Mouse (Mus musculus) limb, embryonic 14.5 days (tissue): ENCODE data around the gene Gm20431. TPM values are rescaled to one million over a fixed set of nuclear protein-coding genes. Genes with fewer than 3 reads are reported as not detected.
"Not testable (repeated sequence)": the region's sequence is repeated elsewhere in the genome, so short reads cannot be mapped to it uniquely, and the experiment has no call there.

Source experiments
- ATAC-seq: fragments of 200-750 bp; cut with Nextera tagmentation; 2 replicates; pipeline ENCODE4 v1.8.0; 2017; ENCODE audit warnings: low read depth, moderate number of reproducible peaks, moderate TSS enrichment; ENCODE audit not compliant: low FRiP score
- DNase-seq: peaks from one replicate; pipeline ENCODE4 v3.0.0-alpha.2; 2015; ENCODE audit warnings: low spot score
- H3K27ac ChIP-seq: fragments of 300-500 bp; sonication (generic); replicated peaks from 2 replicates; pipeline ENCODE4 v1.5.1; 2014; ENCODE audit warnings: low read depth, mild to moderate bottlenecking, low read length, moderate library complexity, mixed read lengths
- H3K27me3 ChIP-seq: fragments of 300-500 bp; sonication (generic); 2 replicates; pipeline ENCODE4 v1.6.1; 2014; ENCODE audit warnings: low read length, mixed read lengths; ENCODE audit not compliant: control insufficient read depth, insufficient read depth
- H3K36me3 ChIP-seq: fragments of 300-500 bp; sonication (generic); 2 replicates; pipeline ENCODE4 v1.6.1; 2014; ENCODE audit warnings: mild to moderate bottlenecking, low read length, moderate library complexity, mixed read lengths; ENCODE audit not compliant: control insufficient read depth, insufficient read depth
- H3K4me1 ChIP-seq: fragments of 300-500 bp; sonication (generic); 2 replicates; pipeline ENCODE4 v1.6.1; 2014; ENCODE audit warnings: antibody characterized with exemption, low read length, mixed read lengths; ENCODE audit not compliant: control insufficient read depth, insufficient read depth
- H3K4me2 ChIP-seq: fragments of 300-500 bp; sonication (generic); replicated peaks from 2 replicates; pipeline ENCODE4 v1.6.1; 2014; ENCODE audit warnings: low read depth, mild to moderate bottlenecking, low read length, moderate library complexity; ENCODE audit not compliant: severe bottlenecking
- H3K4me3 ChIP-seq: fragments of 300-500 bp; sonication (generic); replicated peaks from 2 replicates; pipeline ENCODE4 v1.5.1; 2014; ENCODE audit warnings: low read length
- H3K9ac ChIP-seq: fragments of 300-500 bp; sonication (generic); 2 replicates; pipeline ENCODE4 v1.6.1; 2014; ENCODE audit warnings: mild to moderate bottlenecking, low read depth, low read length, moderate library complexity; ENCODE audit not compliant: severe bottlenecking
- H3K9me3 ChIP-seq: fragments of 300-500 bp; sonication (generic); 2 replicates; pipeline ENCODE4 v1.6.1; 2016; ENCODE audit warnings: low read length; ENCODE audit not compliant: control insufficient read depth
- POLR2A ChIP-seq: fragments of 200-500 bp; IDR thresholded peaks from 2 replicates; pipeline ENCODE4 v1.8.0; 2012; ENCODE audit warnings: inconsistent platforms, mild to moderate bottlenecking, moderate library complexity, borderline replicate concordance; ENCODE audit not compliant: insufficient read depth, insufficient read length; ENCODE audit errors: extremely low read depth
- WGBS: fragments of 180-500 bp; shearing (Covaris S2); extraction: QIAGEN DNeasy Blood & Tissue Kit; methylation state at CpG from one replicate; pipeline ENCODE4 v1.1.7; 2014; 5-methylcytosine and 5-hydroxymethylcytosine counted together
- polyA plus RNA-seq, 2 experiments: library from polyadenylated mRNA; depleted of rRNA in 1 of 2; stranded (reverse) in 1 of 2; unstranded in 1 of 2; fragments of >200 nt; fragmentation: Nextera tagmentation in 1 of 2; extraction: Ambion mirVana in 1 of 2; gene quantifications; 2 replicates each; pipeline versions ENCODE4 v1.2.1 to v1.2.3; 2012 to 2014

Gene Gm20431
- polyA plus RNA-seq, 2 experiments, result 6.1 to 7.5 TPM

DNA sequence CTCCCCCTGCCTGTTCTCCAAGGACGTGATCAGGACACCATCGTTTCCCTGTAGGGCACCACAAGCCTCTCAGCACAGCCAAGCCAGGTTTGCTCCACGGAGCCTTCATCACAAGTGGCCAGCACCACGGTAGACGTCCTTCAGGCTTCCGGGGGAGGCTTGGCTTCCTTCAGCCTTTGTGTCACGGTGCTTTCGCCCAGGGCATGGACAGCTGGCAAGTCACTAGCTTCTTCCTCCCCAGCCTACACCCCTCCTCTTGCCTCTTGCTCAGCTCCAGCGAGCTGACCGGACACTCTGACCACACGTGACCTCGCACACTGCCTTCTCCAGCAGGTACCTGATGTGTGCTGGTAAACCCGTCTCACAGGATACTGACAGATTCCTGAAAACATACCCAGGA lies 38.9 kb downstream of the Gm20431 start:
- DNase-seq, result no peak
- WGBS, result 85% methylated on average over 13 of the region's 13 CpGs

DNA sequence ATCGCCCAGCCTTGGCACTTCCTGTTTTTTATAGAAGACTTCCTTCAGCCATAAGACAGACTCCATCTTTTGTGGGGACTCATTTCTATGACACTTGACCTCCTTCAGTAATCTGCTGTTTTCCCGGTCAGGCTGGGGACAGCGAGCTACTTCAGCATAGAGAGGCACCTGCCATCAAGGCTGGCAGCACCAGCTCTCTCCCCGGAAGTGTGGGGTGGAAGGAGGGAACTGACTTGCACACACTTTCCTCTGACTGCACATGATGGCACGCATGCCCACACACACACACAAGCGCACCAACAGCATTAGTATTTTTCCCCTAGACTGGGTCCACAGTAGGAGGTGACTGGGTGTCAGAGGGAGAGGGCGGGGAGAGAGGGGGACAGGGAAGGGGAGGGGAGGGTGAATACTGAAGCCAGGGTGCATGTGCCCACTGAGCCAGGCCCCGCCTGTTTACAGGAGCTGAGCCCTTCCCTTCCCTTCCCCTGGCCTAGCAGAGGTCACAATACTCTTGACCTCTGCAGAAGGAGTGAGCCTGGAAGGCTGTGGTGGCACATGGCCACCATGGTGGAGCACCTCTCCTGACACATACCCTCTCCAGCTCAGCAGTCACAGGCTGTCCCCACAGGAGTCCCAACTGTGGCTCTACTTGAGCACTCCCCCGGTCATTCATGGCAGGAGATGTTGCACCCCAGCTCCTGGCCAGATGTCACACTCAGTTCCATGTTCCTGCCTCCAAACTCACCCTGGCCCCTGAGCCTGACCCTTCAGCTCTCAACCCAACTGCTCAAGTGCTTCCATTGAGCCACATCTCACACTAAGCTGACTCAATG lies 39.8 kb downstream of the Gm20431 start:
- Histone ChIP-seq H3K4me1 (no peaks in the 10 kb centered on the region), H3K36me3 (peaks cover 25% of the 10 kb centered on the region), H3K27ac (no peak overlapping the region), H3K9ac (no peak overlapping the region), H3K27me3 (no peaks in the 10 kb centered on the region), H3K9me3 (no peaks in the 10 kb centered on the region), H3K4me3 (no peak overlapping the region), H3K4me2 (no peak overlapping the region)
- ATAC-seq (no peak), DNase-seq (no peak)
- 89% methylated on average over 9 of the region's 9 CpGs for WGBS
- no peak for TF ChIP-seq POLR2A

More for the DNA sequence above, 38.9 kb downstream of the Gm20431 start:
- Histone ChIP-seq H3K27me3 (no peaks in the 10 kb centered on the region), H3K4me2 (no peak overlapping the region), H3K9ac (no peak overlapping the region), H3K36me3 (peaks cover 24% of the 10 kb centered on the region), H3K27ac (no peak overlapping the region), H3K4me3 (no peak overlapping the region), H3K4me1 (no peaks in the 10 kb centered on the region), H3K9me3 (no peaks in the 10 kb centered on the region)
- TF ChIP-seq POLR2A, result no peak
- ATAC-seq, result no peak

DNA sequence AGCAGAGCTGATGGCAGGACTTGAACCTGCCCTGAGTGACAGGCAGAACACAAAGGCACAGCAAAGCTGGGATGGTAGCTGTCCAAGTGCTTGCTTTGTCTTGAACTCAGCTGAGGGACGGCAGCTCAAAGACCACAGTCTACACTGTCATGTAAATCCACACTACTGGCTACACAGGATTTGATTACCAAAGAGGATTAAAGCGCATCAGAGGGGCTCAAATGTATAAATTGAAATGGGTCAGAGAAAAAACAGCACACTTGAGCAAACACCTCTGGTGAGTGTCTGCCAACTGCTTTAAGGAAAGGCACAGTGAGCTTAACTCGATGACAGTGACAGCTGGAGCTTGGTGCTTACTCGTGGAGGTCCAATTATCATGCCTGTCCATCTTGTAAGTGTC lies 43.8 kb downstream of the Gm20431 start:
- Histone ChIP-seq H3K9ac (no peak overlapping the region), H3K27ac (no peak overlapping the region), H3K4me2 (no peak overlapping the region), H3K4me3 (no peak overlapping the region), H3K4me1 (no peaks in the 10 kb centered on the region), H3K27me3 (no peaks in the 10 kb centered on the region), H3K36me3 (peaks cover 58% of the 10 kb centered on the region), H3K9me3 (no peaks in the 10 kb centered on the region)
- no peak for TF ChIP-seq POLR2A
- 82% methylated on average over 4 of the region's 4 CpGs for WGBS
- DNase-seq, result no peak
- no peak for ATAC-seq

DNA sequence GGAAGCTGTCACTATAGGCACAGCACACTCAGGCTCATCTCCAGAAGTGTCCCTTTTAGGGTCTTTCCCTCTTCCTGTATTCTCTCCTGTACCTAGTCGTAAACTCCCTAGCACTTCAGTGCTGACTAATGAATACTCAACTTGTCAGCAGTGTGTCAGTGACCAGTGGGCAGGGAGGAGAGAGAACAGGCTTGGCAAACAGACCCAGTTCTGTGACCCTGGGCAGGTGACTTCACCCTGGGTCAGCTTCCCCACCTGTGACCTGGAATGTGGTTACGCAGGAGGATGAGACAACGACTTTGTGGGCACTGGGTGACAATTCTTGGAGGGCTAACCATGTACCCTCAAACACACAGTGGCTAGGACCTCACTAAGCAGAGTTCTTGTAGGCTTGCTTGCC lies 44.3 kb downstream of the Gm20431 start:
- no peak overlapping the region for H3K9ac ChIP-seq
- no peaks in the 10 kb centered on the region for H3K4me1 ChIP-seq
- H3K36me3 ChIP-seq, result peaks cover 60% of the 10 kb centered on the region
- no peaks in the 10 kb centered on the region for H3K9me3 ChIP-seq
- H3K27me3 ChIP-seq, result no peaks in the 10 kb centered on the region
- TF ChIP-seq POLR2A, result no peak
- no peak for ATAC-seq
- WGBS, result 95% methylated on average over 3 of the region's 3 CpGs
- H3K4me3 ChIP-seq, result no peak overlapping the region
- H3K27ac ChIP-seq, result no peak overlapping the region
- H3K4me2 ChIP-seq, result no peak overlapping the region
- no peak for DNase-seq

DNA sequence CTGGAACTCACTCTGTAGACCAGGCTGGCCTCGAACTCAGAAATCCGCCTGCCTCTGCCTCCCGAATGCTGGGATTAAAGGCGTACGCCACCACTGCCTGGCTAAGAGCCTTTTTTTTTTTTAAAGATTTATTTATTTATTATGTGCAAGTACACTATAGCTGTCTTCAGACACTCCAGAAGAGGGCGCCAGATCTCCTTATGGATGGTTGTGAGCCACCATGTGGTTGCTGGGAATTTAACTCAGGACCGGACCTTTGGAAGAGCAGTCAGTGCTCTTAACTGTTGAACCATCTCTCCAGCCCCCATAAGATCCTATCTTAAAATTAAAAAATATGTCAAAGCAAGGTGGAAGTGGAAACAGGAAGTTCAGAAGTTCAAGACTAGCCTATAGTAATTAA lies 48.0 kb downstream of the Gm20431 start:
- not testable (repeated sequence) for H3K9me3 ChIP-seq, H3K4me1 ChIP-seq, H3K4me3 ChIP-seq, H3K4me2 ChIP-seq, H3K27ac ChIP-seq, H3K27me3 ChIP-seq, H3K9ac ChIP-seq, ATAC-seq, DNase-seq
- 94% methylated on average over 7 of the region's 7 CpGs for WGBS
- peaks cover 74% of the 10 kb centered on the region for H3K36me3 ChIP-seq
